Mouse (Mus musculus): Measurements from ENCODE around the gene Fam162b.

DNA sequence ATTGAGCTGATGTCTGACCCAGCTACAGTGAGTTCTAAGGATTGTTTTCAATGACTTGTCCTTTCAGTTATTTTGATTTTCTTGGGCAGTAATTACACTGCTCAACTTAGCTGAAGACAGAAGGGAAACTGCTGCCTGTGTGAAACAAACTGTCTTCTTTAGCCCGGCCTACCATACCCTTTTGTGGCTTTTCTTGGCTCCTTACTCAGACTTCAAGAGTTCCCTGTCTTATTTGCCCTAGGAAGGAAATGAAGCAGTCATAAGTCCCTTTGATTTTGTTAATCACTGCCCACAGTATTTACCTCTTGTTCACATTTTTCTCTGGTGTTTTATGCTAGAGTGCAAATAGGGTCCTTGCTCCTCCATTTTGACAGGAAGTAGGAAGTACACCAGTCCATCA, 5.9 kb downstream of the Fam162b start:
- TF ChIP-seq EP300 (IDR thresholded peaks at IDR 0.05) (no peak), CTCF (IDR thresholded peaks at IDR 0.05) (no peak)

Data from lung, postnatal 0 days (tissue).